Mouse (Mus musculus): ENCODE data around the gene Mmp2. TPM values are rescaled to one million over a fixed set of nuclear protein-coding genes. Genes with fewer than 3 reads are reported as not detected.

Mmp2 gene
- polyA plus RNA-seq (2017; shearing (Covaris generic)) = not detected

GRCm38 (mm10) chr8:92827243-92828034, at the start of gene Mmp2:
Gene Mmp2, plus strand, starts transcription at chr8:92827291.

GRCm38 (mm10) chr8:92855171-92855894, 28.2 kb downstream of the Mmp2 start, which contains the start of gene Lpcat2:
Gene Lpcat2, plus strand, starts transcription at chr8:92855339.

GRCm38 (mm10) chr8:92901107-92901506, 74.0 kb downstream of the Mmp2 start, which contains the start of gene Capns2:
Gene Capns2, plus strand, starts transcription at chr8:92901407.

Other genes starting within 250 kb of the Mmp2 start
- not detected for gene Irx6, start 153.0 kb upstream of the Mmp2 start, polyA plus RNA-seq (2017; shearing (Covaris generic))
- gene Lpcat2, start 28.0 kb downstream of the Mmp2 start, polyA plus RNA-seq (2017; shearing (Covaris generic)) = not detected
- gene Capns2, start 74.1 kb downstream of the Mmp2 start, polyA plus RNA-seq (2017; shearing (Covaris generic)) = not detected
- gene Slc6a2, start 132.8 kb downstream of the Mmp2 start, polyA plus RNA-seq (2017; shearing (Covaris generic)) = not detected
- gene Ces1a, start 220.9 kb downstream of the Mmp2 start, polyA plus RNA-seq (2017; shearing (Covaris generic)) = not detected

All from effector memory CD4-positive, alpha-beta T cell, adult 5 months (primary cell).